Mouse (Mus musculus) embryonic fibroblast, embryonic 13.5 days (primary cell): ENCODE results near the gene Chd5.

Source experiments
- CTCF ChIP-seq: IDR thresholded peaks from 2 replicates; pipeline ENCODE4 v1.5.1; 2011; ENCODE audit warnings: mild to moderate bottlenecking, control low read depth, low read length, moderate library complexity, borderline replicate concordance; ENCODE audit not compliant: insufficient read depth
- POLR2A ChIP-seq: IDR thresholded peaks from 2 replicates; pipeline ENCODE4 v1.6.1; 2011; ENCODE audit warnings: low read depth, mild to moderate bottlenecking, control low read depth, low read length, moderate library complexity

DNA sequence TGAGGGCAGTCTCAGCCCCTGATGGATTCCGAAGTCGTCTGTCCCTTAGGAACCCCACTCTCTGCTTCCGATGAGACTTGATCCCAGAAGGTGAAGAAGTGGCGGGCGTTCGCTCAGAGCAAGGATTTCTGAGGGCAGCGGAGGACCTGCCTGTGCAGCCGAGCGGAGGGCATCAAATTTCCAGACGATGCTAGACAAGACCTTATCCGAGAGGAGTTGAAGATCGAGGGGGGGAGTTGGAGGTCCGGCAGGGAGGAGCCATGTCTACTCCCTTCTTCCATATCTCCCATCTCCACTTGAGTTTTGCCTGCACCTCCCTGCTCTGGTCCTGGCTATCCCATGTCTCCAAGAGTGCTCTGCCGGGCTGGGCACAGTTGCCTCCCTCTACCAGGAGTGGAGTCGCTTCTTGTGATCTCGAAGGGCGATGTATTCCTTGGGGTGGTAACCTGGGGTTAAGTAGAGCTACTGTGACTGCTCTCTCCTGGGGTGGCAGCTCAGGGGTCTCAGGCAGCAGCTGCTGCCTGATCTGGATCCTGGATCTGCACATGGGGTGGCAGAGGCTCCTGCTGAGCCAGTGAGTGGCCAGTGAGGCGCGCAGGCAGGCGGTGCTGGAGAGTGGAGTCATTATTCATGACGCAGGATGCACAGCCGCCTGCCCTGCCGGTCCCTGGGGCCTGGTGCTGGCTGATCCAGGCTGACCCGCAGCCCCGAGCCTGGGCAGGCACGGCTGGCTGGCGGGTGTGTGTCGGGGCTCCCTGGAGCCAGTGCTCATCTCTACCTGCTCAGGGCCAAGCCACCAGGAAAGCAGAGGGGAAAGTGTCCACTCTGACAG lies 80.0 kb downstream of the Chd5 start:
- TF ChIP-seq CTCF (no peak), POLR2A (no peak)
